In the genomic region with DNA sequence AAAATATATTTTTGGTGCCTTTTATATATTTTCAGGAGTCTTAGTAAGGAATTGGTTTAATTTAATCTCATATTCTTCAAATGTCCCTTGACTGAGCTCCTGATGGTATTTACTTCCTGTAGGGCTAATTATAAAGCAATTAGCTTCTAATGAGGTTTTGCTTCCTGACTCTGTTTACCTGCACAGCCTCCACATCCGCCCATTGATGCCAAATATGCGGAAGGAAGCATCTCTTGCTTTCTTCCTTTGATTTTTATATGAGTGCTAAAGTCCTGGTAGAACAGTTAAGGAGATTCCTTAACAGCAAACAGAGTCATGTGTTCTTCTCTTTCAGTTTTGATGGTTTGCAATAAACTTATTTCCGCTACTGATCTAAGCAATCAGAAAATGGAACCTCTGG, we compare ENCODE assay signal across 30 mouse cellular contexts. TPM values are rescaled to one million over a fixed set of nuclear protein-coding genes. Genes with fewer than 3 reads are reported as not detected.
"Had no signal": no experiment of that assay in that cellular context is flagged by ENCODE, and none has a peak within 500 bp of the region (broad histone marks: within the 10 kb centered on the region; RNA-seq: fewer than 3 reads in every experiment).

No protein-coding gene starts in this region.

- H3K36me3 ChIP-seq: kidney, embryonic 15.5 days; liver, embryonic 13.5 days; midbrain, embryonic 10.5 days; midbrain, embryonic 13.5 days; neural tube, embryonic 13.5 days; stomach, embryonic 15.5 days had no signal

- H3K4me1 ChIP-seq: kidney, embryonic 15.5 days; megakaryocyte, embryonic 14.5 days; midbrain, embryonic 13.5 days; neural tube, embryonic 13.5 days; stomach, embryonic 15.5 days had no signal

- H3K4me3 ChIP-seq: kidney, embryonic 15.5 days; left cerebral cortex, adult 2 months; liver, embryonic 13.5 days; megakaryocyte, embryonic 14.5 days; midbrain, embryonic 10.5 days; midbrain, embryonic 13.5 days; myocyte; neural tube, embryonic 13.5 days; stomach, embryonic 15.5 days had no signal

- H3K27ac ChIP-seq: kidney, embryonic 15.5 days; left cerebral cortex, adult 2 months; liver, embryonic 13.5 days; midbrain, embryonic 10.5 days; midbrain, embryonic 13.5 days; neural tube, embryonic 13.5 days; stomach, embryonic 15.5 days had no signal

- H3K27me3 ChIP-seq: kidney, embryonic 15.5 days; liver, embryonic 13.5 days; megakaryocyte, embryonic 14.5 days; midbrain, embryonic 13.5 days; neural tube, embryonic 13.5 days; stomach, embryonic 15.5 days had no signal

- DNase-seq: kidney, postnatal 10 days; kidney, postnatal 36 days; layer of hippocampus, postnatal 36 days; liver, embryonic 13.5 days; lung, adult 2 months; lung, postnatal 10 days; lung, postnatal 36 days; retina, postnatal 1 day; right cerebral cortex, postnatal 25 days; spleen, adult 18-20 months; thymus, postnatal 25 days had no signal

- H3K9me3 ChIP-seq: kidney, embryonic 15.5 days; liver, embryonic 13.5 days; megakaryocyte, embryonic 14.5 days; midbrain, embryonic 10.5 days; stomach, embryonic 15.5 days had no signal

RNA-seq across cellular contexts. Expression of gene Palmd, which starts 51.5 kb away (rescaled TPM):
- total RNA-seq: monocyte, adult 5-6 weeks; neutrophil, adult 5-6 weeks had no signal

RNA-seq across cellular contexts. Expression of gene 4930455H04Rik, which starts 52.3 kb away (rescaled TPM):
- total RNA-seq: layer of hippocampus, adult 8-10 months; layer of hippocampus, postnatal 10 days; layer of hippocampus, postnatal 36 days; left cerebral cortex, adult 2 months; left cerebral cortex, postnatal 10 days; left cerebral cortex, postnatal 36 days; monocyte, adult 5-6 weeks; neutrophil, adult 5-6 weeks had no signal
- polyA plus RNA-seq: kidney, embryonic 15.5 days; limb, embryonic 14.5 days; liver, adult 2 months; liver, embryonic 13.5 days; liver, embryonic 16.5 days; lung, adult 2 months; midbrain, embryonic 10.5 days; midbrain, embryonic 13.5 days; midbrain, embryonic 16.5 days; myocyte; neural tube, embryonic 13.5 days; stomach, embryonic 15.5 days; thymus, postnatal 0 days had no signal
